Mouse (Mus musculus): Measurements from ENCODE around the gene Col4a1.

DNA sequence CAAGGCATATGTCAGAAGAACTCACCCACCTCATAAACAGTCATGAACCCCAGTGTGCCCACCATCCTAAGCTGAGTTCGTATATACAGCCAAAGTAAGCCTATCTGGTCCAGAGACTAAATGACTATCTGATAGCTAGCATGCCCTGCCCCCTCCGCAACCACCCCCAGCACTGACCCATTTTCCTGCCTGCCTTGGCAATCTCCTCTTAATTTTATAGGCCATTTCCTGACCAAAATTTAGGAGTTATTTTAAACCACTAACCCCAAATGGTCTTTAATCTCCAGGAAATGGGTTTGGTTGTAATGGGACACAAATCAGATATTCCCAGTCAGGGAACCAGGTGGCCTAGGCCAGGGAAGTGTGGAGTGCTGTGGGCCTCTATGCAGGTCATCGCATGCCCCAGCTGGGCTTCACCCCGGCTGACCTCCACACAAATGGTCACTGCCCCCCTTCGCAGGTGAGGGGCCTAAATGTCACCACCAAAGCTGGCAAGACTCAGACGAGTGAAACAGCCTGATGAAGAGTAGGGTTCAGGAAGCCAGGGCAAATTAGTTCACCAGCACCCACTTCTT lies 8.5 kb downstream of the Col4a1 start:
- TF ChIP-seq CTCF (IDR thresholded peaks at IDR 0.05; ENCODE audit: borderline replicate concordance, control insufficient read depth, extremely low read depth, insufficient read depth, low read length, poor library complexity) (no peak), POLR2A (IDR thresholded peaks at IDR 0.05; ENCODE audit: control insufficient read depth, extremely low read depth, insufficient read depth, low read length, poor library complexity) (no peak)

Data from thymus, adult 2 months (tissue).